Mouse (Mus musculus) testis, postnatal 10 days (tissue): Measurements from ENCODE around the gene Abhd14a.

ENCODE experiments used
- DNase-seq: peaks from one replicate; pipeline ENCODE4 v3.0.0; 2021; ENCODE audit warnings: low spot score

Abhd14a gene

DNA sequence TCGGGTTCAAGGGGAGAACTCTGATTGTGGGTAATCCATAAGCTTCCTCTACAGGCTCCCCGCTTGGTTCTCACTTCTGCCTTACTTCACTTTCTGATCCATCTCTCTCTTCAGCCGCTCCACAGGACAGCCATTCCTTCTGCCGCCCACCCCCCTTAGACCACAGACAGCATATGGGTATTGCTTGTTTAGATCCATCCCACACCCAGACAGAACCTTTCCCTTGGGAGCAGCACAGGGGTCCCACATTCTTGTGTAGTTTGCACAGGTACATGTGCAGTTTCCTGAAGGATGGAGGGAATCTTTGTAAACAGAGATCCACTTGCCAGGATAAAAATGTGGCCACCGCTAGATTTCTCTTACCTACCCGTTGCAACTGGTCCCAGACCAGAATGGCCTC, 4.9 kb upstream of the Abhd14a start:
- DNase-seq, result no peak

- DNase-seq, result no peak
These were observed 4.4 kb upstream of the Abhd14a start for GRCm38 (mm10) chr9:106451899-106452298.

DNA sequence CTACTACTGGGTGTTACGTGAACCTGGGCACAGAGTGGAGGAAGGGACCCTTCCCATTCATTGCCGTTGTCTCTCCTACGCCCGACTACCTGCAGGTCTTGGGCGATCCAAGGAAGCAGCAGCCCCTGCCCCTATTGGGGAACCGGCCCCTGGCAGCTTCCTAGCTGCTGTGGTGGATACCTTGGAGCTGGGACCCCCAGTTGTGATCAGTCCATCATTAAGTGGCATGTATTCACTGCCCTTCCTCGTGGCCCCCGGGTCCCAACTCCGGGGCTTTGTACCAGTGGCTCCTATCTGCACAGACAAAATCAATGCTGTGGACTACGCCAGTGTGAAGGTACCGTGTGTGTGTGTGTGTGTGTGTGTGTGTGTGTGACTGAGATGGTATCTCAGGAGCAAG, 3.8 kb upstream of the Abhd14a start:
- DNase-seq, result no peak

DNA sequence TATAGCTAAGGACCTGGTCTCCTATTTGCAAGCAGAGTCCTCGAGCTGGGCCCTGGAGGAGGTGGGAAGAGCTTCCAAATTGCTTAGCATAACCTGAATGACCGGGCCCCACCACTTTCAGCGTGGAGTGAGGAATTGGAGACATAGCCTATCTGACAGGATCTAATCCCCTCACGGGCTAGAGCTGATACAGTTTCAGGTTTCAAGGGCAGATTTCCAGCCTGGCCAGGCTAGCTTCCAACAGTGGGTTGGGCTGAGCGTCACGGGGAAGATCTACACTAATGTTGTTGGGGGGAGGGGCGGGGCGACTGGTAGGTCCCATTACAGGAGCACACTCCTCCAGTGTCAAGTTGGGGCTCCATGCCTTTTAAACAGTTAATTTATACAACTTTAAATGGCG, 3.2 kb upstream of the Abhd14a start:
- DNase-seq, result peak; percentile 69

DNA sequence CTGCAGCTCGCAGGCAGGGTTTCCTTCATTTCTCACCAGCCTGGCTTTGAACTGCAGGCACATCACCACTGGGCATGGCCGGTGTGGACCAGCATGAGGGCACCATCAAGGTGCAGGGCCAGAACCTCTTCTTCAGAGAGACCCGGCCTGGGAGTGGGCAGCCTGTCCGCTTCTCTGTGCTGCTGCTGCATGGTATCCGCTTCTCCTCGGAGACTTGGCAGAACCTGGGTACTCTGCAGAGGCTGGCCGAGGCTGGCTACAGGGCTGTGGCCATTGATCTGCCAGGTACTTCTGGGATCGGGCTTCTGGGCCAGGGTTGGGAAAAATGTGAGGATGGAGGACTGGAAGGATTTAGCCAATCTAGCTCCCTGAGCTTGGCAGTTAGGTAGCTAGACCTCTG, 2.5 kb upstream of the Abhd14a start:
- no peak for DNase-seq

DNA sequence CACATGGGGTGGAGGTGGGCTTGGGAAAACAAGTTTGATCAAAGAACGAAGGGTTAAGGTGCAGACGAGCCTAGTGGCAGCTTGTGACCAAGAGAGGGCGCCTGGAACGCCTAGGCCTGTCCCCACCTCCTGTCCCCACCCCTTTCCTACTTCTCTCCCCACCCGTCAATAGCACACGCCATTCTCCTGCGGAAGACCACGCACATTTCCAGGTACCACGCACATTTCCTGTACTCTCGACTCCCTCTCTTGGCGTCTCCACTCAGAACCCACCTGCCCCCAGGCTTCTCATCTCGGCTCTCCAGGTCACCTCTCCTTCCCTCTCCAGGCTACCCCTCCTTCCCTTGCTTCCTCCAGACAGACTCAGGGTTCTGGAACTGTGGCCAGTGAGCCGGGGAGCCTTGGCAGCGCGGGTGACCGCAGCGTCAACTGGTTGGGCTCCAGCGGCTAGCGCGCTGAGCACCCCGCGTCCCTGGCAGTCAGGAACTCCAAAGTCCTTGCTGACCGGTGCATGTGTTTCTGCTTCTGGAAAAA, 1.1 kb upstream of the Abhd14a start:
- peak; percentile 76 for DNase-seq

DNA sequence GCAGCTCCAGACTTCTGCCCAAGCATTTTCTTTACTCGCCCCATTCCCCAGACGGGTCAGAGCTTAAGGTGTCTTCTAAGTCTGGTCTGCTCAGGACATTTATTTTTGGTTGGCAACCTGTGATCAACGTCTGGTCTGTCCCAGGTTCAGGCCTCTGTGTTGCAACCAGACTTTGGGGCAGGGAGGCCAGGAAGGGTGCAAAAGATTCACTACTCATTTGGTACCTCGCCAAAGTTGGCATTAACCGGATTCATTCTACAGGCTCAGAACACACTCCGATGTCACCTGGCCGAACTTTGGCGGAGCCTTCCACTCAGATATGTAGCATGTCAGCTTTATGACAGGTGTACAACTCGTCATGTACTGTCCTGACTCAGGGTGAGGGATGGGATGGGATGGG, 473 bp upstream of the Abhd14a start:
- no peak for DNase-seq

DNA sequence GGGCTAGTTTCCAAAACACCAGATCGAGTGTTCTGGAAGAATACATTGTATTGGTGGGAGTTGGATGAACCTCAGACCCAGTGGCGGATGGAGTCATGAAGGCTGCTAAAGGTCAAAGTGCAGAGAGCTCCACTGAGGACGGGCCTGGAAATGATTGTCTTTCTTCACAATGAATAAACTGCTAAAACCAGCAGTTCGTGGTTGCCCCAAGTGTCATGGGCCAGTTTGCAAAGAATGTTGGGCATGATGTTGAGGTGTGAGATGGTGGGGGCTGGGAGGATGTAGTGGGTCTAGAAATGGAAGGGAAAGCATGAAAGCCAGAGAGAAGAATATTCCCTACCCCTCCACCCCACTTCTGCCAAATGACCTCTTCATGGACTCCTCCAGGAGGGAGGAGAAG, 2.6 kb downstream of the Abhd14a start:
- no peak for DNase-seq

DNA sequence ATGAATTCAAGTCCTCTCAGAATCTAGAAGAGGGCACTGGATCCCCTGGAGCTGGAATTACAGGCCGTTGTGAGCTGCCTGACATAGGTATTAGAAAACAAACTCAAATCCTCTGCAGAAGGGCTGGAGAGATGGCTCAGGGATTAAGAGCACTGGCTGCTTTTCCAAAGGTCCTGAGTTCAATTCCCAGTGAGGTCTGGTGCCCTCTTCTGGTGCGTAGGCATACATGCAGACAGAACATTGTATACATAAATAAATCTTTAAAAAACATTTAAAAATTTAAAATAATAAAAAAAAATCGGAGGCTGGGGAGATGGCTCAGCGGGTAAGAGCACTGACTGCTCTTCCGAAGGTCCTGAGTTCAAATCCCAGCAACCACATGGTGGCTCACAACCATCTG, 4.8 kb downstream of the Abhd14a start:
- no peak for DNase-seq

DNA sequence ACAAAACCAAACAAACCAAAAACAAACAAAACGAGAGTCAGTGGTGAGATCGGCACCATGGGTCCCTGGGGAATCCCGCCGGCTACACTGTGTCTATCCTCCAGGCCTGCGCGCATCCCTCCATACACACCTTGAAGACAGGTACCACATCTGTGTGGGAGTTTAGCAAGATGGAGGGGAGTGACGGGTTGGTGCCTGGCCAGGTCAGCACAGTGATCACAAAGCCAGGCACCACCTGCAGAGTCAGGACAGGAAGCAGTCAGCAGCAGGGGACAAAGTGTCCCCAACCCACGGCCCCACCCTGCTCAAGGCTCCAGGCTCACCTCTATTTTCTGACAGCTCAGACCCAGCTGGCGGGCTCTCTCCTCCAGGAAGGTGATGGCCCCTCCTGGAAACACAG, 10.9 kb downstream of the Abhd14a start:
- DNase-seq, result no peak

- DNase-seq, result no peak
These were observed 14.1 kb downstream of the Abhd14a start for GRCm38 (mm10) chr9:106433389-106433788.

- DNase-seq, result no peak
These were observed 17.5 kb downstream of the Abhd14a start for GRCm38 (mm10) chr9:106430015-106430264.

DNA sequence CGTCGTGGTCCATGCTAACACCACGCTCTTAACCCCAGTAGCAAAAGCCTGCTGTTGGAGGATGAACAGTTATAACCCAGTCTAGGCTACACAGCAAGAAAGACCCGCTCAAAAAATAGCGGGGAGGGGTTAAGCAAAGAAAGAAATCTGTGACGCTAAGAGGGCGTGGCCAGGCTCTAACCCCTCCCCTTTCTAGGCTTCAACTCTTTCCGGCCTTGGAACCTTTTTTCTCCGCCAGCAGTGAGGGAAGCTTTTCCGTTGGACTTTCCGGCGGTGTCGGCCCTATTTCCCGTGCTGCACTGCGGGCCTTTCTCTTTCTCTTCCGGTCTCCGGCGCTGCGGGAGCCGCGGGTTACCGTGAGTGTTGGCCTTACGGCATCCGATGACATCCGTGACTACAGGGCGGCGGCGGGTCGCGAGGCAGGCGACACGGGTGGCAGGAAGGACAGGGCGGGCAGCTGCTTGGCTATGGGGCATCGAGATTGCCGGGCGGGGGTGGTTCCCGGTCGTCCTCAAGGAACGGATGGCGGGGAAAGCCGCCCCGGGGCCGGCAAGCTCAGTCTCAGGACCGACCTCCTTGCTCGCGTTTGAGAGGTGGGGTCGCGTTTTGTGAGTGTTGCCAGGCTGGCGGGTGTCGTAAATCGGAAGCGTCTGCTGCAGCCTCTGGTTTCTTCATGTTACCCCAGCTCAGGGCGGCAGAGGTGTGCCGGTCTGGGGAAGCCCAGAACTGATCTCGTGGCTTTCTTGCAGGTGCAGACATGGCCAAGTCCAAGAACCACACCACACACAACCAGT, 18.1 kb downstream of the Abhd14a start, which contains the start of gene Rpl29:
TSS of gene Rpl29 (plus strand) at position 234 of the 794 bp plus-strand sequence.
- DNase-seq, result peak; percentile 97

DNA sequence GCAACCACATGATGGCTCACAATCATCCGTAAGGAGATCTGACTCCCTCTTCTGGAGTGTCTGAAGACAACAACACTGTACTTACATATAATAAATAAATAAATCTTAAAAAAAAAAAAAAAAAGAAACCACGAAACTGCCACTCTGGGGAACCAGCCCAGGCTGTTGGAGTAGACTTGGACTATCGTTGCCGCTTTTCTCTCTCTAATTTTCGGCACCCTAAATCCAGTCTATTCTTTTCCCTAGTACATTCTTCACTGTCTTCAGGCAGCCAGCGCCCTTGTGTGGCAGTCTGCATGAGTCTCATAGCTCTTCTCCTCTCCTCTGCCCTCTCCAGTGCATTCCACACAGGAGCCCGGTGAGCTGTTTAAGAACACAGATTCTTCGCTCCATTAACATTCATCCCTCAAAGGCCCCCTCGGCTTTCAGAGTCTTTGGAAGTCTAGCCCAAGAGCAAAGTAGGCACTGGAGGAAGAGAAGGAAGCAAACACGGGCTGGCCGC, 18.7 kb downstream of the Abhd14a start:
- DNase-seq, result no peak

DNA sequence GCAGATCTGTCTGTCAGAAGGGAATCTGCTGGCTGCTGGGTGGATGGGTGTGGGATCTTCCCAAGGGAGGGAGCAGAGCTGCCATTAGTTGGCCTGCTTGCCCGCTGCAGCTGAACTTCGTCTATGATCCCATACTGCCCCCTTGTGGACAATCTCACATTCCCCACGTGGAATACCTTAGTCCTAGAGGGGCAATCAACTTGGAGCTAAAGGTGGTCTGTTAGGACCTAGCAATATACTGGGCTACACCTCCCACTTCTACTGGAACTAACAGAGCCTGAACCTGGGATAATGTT, 25.7 kb downstream of the Abhd14a start:
- DNase-seq, result peak; percentile 86

GRCm38 (mm10) chr9:106421033-106421864, 26.2 kb downstream of the Abhd14a start:
- no peak for DNase-seq

DNA sequence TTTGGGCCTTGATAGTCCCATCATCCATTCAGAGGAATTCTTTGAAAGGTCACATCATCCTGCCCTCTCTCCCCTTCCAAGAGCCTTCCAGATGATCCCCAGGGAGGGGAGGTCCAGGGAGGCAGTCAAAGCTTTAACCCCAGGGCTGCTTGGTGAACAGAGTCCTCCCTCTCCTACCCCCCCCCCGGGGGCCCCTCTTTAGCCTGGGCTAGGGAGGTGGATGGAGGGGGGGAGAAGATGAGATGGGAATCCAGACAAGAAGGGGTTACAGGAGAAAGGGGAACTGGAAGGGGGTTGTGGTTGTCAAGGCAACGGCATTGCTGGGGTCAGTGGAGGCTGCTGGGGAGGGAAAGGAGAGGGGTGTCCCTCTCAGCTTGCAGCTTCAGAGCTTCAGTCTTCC, 26.9 kb downstream of the Abhd14a start:
- no peak for DNase-seq

GRCm38 (mm10) chr9:106417841-106418625, 29.4 kb downstream of the Abhd14a start:
- peak; percentile 95 for DNase-seq

GRCm38 (mm10) chr9:106416826-106417225, 30.7 kb downstream of the Abhd14a start:
- DNase-seq, result no peak

GRCm38 (mm10) chr9:106413606-106414005, 33.9 kb downstream of the Abhd14a start:
- DNase-seq, result no peak

DNA sequence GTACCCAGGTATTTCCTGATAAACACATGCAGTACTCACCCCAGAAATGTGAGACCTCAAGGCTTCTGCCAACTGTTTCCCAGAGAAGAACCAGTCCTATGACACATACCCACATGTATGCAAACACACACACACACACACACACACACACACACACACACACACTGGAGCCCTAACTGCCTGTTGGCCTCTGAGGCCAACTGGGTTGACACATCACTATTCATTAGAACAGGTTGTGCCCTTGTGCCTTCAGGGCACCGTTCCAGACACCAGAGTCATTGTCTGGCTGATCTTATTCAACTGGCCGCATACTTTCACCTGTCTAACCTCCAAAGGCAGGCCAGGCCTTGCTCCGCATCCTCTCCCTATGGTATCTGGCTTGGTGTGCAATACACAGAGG, 35.3 kb downstream of the Abhd14a start:
- DNase-seq, result no peak

DNA sequence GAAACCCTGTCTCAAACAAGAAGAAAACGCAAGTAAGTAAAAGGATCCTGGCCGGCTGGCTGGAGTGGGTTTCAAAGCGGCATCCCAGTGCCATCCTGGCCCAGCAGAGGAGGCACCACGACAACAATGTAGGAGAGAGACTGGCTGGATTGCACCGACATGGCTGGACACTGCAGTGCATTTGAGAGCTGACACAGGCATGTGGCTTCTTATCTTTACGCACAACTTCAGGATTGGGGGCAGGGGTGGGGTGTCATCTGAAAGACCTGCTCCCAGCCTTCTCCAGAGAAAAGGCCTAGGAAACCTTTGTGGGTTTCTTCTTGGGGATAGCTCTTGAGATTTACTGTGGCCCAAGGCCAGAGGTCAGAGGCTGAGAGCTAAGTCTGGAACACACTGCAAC, 35.7 kb downstream of the Abhd14a start:
- DNase-seq, result no peak
